ENCODE assay signal across 9 mouse cellular contexts in genomic region chr7:4103411-4103810, GRCm38 (mm10). TPM values are rescaled to one million over a fixed set of nuclear protein-coding genes. Genes with fewer than 3 reads are reported as not detected.
DNase-seq lines count a peak whose midpoint lies in the region; ATAC-seq lines count a peak whose summit lies in the region.
"Had no signal": no experiment of that assay in that cellular context is flagged by ENCODE, and none has a peak within 500 bp of the region (broad histone marks: within the 10 kb centered on the region; RNA-seq: fewer than 3 reads in every experiment).

No protein-coding gene starts in this region.

- no peak for DNase-seq in forebrain, embryonic 11.5 days (ENCODE audit: low spot score)
- DNase-seq in lung, postnatal 25 days (ENCODE audit: low spot score): peak; percentile 50
- no peak for DNase-seq in frontal cortex, postnatal 10 days (ENCODE audit: low spot score in 2 of 2)

- no peaks in the 10 kb centered on the region for H3K4me1 ChIP-seq in forebrain, embryonic 11.5 days (replicated peaks; ENCODE audit: control insufficient read depth, insufficient read depth, low read length)
- no peaks in the 10 kb centered on the region for H3K4me1 ChIP-seq in forebrain, embryonic 12.5 days
- no peaks in the 10 kb centered on the region for H3K4me1 ChIP-seq in midbrain, embryonic 13.5 days (replicated peaks)
- H3K4me1 ChIP-seq in midbrain, embryonic 15.5 days: no peaks in the 10 kb centered on the region
- H3K4me1 ChIP-seq in kidney, embryonic 14.5 days (ENCODE audit: control insufficient read depth, insufficient read depth, low read length): no peaks in the 10 kb centered on the region

- no peak overlapping the region for H3K4me3 ChIP-seq in forebrain, embryonic 11.5 days (ENCODE audit: low read depth, low read length)
- H3K4me3 ChIP-seq in forebrain, embryonic 12.5 days (replicated peaks): no peak overlapping the region
- no peak overlapping the region for H3K4me3 ChIP-seq in midbrain, embryonic 13.5 days (replicated peaks)
- H3K4me3 ChIP-seq in midbrain, embryonic 15.5 days: no peak overlapping the region
- no peak overlapping the region for H3K4me3 ChIP-seq in kidney, embryonic 14.5 days (ENCODE audit: low read length)
- H3K4me3 ChIP-seq: myocyte had no signal

- no peaks in the 10 kb centered on the region for H3K36me3 ChIP-seq in forebrain, embryonic 11.5 days (ENCODE audit: control insufficient read depth, insufficient read depth, low read length)
- H3K36me3 ChIP-seq in forebrain, embryonic 12.5 days (replicated peaks): no peaks in the 10 kb centered on the region
- H3K36me3 ChIP-seq in midbrain, embryonic 13.5 days: no peaks in the 10 kb centered on the region
- H3K36me3 ChIP-seq in midbrain, embryonic 15.5 days (replicated peaks): no peaks in the 10 kb centered on the region
- no peaks in the 10 kb centered on the region for H3K36me3 ChIP-seq in kidney, embryonic 14.5 days (ENCODE audit: control insufficient read depth, insufficient read depth, low read length)

- 19% methylated on average over 4 of the region's 4 CpGs for WGBS in forebrain, embryonic 11.5 days
- 15% methylated on average over 4 of the region's 4 CpGs for WGBS in forebrain, embryonic 12.5 days
- WGBS in midbrain, embryonic 13.5 days: 16% methylated on average over 4 of the region's 4 CpGs
- 19% methylated on average over 4 of the region's 4 CpGs for WGBS in midbrain, embryonic 15.5 days
- 15% methylated on average over 4 of the region's 4 CpGs for WGBS in kidney, embryonic 14.5 days

- H3K9me3 ChIP-seq in forebrain, embryonic 11.5 days (ENCODE audit: control insufficient read depth, low read length): no peaks in the 10 kb centered on the region
- no peaks in the 10 kb centered on the region for H3K9me3 ChIP-seq in forebrain, embryonic 12.5 days
- no peaks in the 10 kb centered on the region for H3K9me3 ChIP-seq in midbrain, embryonic 13.5 days
- no peaks in the 10 kb centered on the region for H3K9me3 ChIP-seq in midbrain, embryonic 15.5 days
- no peaks in the 10 kb centered on the region for H3K9me3 ChIP-seq in kidney, embryonic 14.5 days (ENCODE audit: control insufficient read depth, low read length)

- H3K4me2 ChIP-seq in forebrain, embryonic 11.5 days (ENCODE audit: low read depth, low read length, severe bottlenecking): no peak overlapping the region
- H3K4me2 ChIP-seq in forebrain, embryonic 12.5 days: no peak overlapping the region
- H3K4me2 ChIP-seq in midbrain, embryonic 13.5 days (replicated peaks): no peak overlapping the region
- no peak overlapping the region for H3K4me2 ChIP-seq in midbrain, embryonic 15.5 days
- H3K4me2 ChIP-seq in kidney, embryonic 14.5 days (replicated peaks; ENCODE audit: low read depth, low read length): no peak overlapping the region

- H3K27ac ChIP-seq in forebrain, embryonic 11.5 days (ENCODE audit: low read depth, low read length): no peak overlapping the region
- H3K27ac ChIP-seq in forebrain, embryonic 12.5 days: no peak overlapping the region
- H3K27ac ChIP-seq in midbrain, embryonic 13.5 days: no peak overlapping the region
- no peak overlapping the region for H3K27ac ChIP-seq in midbrain, embryonic 15.5 days
- no peak overlapping the region for H3K27ac ChIP-seq in kidney, embryonic 14.5 days (ENCODE audit: low read depth, low read length)

- no peaks in the 10 kb centered on the region for H3K27me3 ChIP-seq in forebrain, embryonic 11.5 days (ENCODE audit: control insufficient read depth, insufficient read depth, low read length)
- H3K27me3 ChIP-seq in forebrain, embryonic 12.5 days: no peaks in the 10 kb centered on the region
- H3K27me3 ChIP-seq in midbrain, embryonic 13.5 days: no peaks in the 10 kb centered on the region
- H3K27me3 ChIP-seq in midbrain, embryonic 15.5 days (replicated peaks): no peaks in the 10 kb centered on the region
- H3K27me3 ChIP-seq in kidney, embryonic 14.5 days (ENCODE audit: control insufficient read depth, insufficient read depth, low read length): no peaks in the 10 kb centered on the region

- no peak overlapping the region for H3K9ac ChIP-seq in forebrain, embryonic 11.5 days (ENCODE audit: low read length)
- H3K9ac ChIP-seq in forebrain, embryonic 12.5 days: no peak overlapping the region
- H3K9ac ChIP-seq in midbrain, embryonic 13.5 days (replicated peaks): no peak overlapping the region
- no peak overlapping the region for H3K9ac ChIP-seq in midbrain, embryonic 15.5 days
- no peak overlapping the region for H3K9ac ChIP-seq in kidney, embryonic 14.5 days (ENCODE audit: low read depth, low read length)

- 0 out of 2 replicates have a peak, but pooled peaks have one; percentile 39 for ATAC-seq in forebrain, embryonic 11.5 days (replicated peaks; ENCODE audit: low FRiP score)
- no peak for ATAC-seq in forebrain, embryonic 12.5 days (ENCODE audit: low FRiP score)
- peak; percentile 40; the same call in 1 of the 2 replicates for ATAC-seq in midbrain, embryonic 13.5 days
- ATAC-seq in midbrain, embryonic 15.5 days (replicated peaks): no peak
- peak; percentile 71; the same call in 1 of the 2 replicates for ATAC-seq in common myeloid progenitor, adult 5-6 weeks (replicated peaks; ENCODE audit: low read depth, poor library complexity, severe bottlenecking)
- no peak for ATAC-seq in kidney, embryonic 14.5 days (ENCODE audit: low FRiP score, low TSS enrichment)

RNA-seq across cellular contexts. Expression of gene Ttyh1, which starts 15.8 kb away (rescaled TPM):
- polyA plus RNA-seq in forebrain, embryonic 11.5 days (2014; fragmentation: Nextera tagmentation; extraction: Ambion mirVana): 87.3 and 96.0 TPM in 2 replicates
- 131 and 143 TPM in 2 replicates for polyA plus RNA-seq in forebrain, embryonic 12.5 days (2016; fragmentation: Nextera tagmentation; extraction: Ambion mirVana)
- 106 and 124 TPM in 2 replicates for polyA plus RNA-seq in midbrain, embryonic 13.5 days (2015; fragmentation: Nextera tagmentation; extraction: Ambion mirVana)
- polyA plus RNA-seq in midbrain, embryonic 15.5 days (2015; fragmentation: Nextera tagmentation; extraction: Ambion mirVana): 115 and 144 TPM in 2 replicates
- not detected in 2 replicates for total RNA-seq in common myeloid progenitor, adult 5-6 weeks (2017)
- polyA plus RNA-seq in kidney, embryonic 14.5 days (2014; fragmentation: Nextera tagmentation; extraction: Ambion mirVana): 1.2 and 1.5 TPM in 2 replicates

RNA-seq across cellular contexts. Expression of gene Leng8, which starts 33.4 kb away (rescaled TPM):
- 77.4 and 77.5 TPM in 2 replicates for polyA plus RNA-seq in forebrain, embryonic 11.5 days (2014; fragmentation: Nextera tagmentation; extraction: Ambion mirVana)
- polyA plus RNA-seq in forebrain, embryonic 12.5 days (2016; fragmentation: Nextera tagmentation; extraction: Ambion mirVana): 104 and 115 TPM in 2 replicates
- polyA plus RNA-seq in midbrain, embryonic 13.5 days (2015; fragmentation: Nextera tagmentation; extraction: Ambion mirVana): 84.4 and 97.1 TPM in 2 replicates
- 102 and 104 TPM in 2 replicates for polyA plus RNA-seq in midbrain, embryonic 15.5 days (2015; fragmentation: Nextera tagmentation; extraction: Ambion mirVana)
- total RNA-seq in common myeloid progenitor, adult 5-6 weeks (2017): 26.6 and 51.3 TPM in 2 replicates
- polyA plus RNA-seq in kidney, embryonic 14.5 days (2014; fragmentation: Nextera tagmentation; extraction: Ambion mirVana): 45.0 and 48.7 TPM in 2 replicates

RNA-seq across cellular contexts. Expression of gene Lair1, which starts 40.4 kb away (rescaled TPM):
- 1.2 and 1.4 TPM in 2 replicates for polyA plus RNA-seq in forebrain, embryonic 11.5 days (2014; fragmentation: Nextera tagmentation; extraction: Ambion mirVana)
- 1.9 and 2.4 TPM in 2 replicates for polyA plus RNA-seq in forebrain, embryonic 12.5 days (2016; fragmentation: Nextera tagmentation; extraction: Ambion mirVana)
- 1.8 and 2.2 TPM in 2 replicates for polyA plus RNA-seq in midbrain, embryonic 13.5 days (2015; fragmentation: Nextera tagmentation; extraction: Ambion mirVana)
- polyA plus RNA-seq in midbrain, embryonic 15.5 days (2015; fragmentation: Nextera tagmentation; extraction: Ambion mirVana): 1.7 and 1.9 TPM in 2 replicates
- 19.7 and 23.0 TPM in 2 replicates for total RNA-seq in common myeloid progenitor, adult 5-6 weeks (2017)
- polyA plus RNA-seq in kidney, embryonic 14.5 days (2014; fragmentation: Nextera tagmentation; extraction: Ambion mirVana): 0.63 and 1.4 TPM in 2 replicates
- polyA plus RNA-seq: myocyte had no signal

RNA-seq across cellular contexts. Expression of gene Leng9, which starts 46.8 kb away (rescaled TPM):
- 1.6 and 2.7 TPM in 2 replicates for polyA plus RNA-seq in forebrain, embryonic 11.5 days (2014; fragmentation: Nextera tagmentation; extraction: Ambion mirVana)
- polyA plus RNA-seq in forebrain, embryonic 12.5 days (2016; fragmentation: Nextera tagmentation; extraction: Ambion mirVana): 3.0 TPM in 2 replicates
- 4.0 and 4.4 TPM in 2 replicates for polyA plus RNA-seq in midbrain, embryonic 13.5 days (2015; fragmentation: Nextera tagmentation; extraction: Ambion mirVana)
- 5.2 and 6.0 TPM in 2 replicates for polyA plus RNA-seq in midbrain, embryonic 15.5 days (2015; fragmentation: Nextera tagmentation; extraction: Ambion mirVana)
- total RNA-seq in common myeloid progenitor, adult 5-6 weeks (2017): 1.3 and 1.5 TPM in 2 replicates
- 1.8 and 2.5 TPM in 2 replicates for polyA plus RNA-seq in kidney, embryonic 14.5 days (2014; fragmentation: Nextera tagmentation; extraction: Ambion mirVana)

Comparison
In these comparisons a context has a peak if more than half of its experiments do, and no peak if none do; other contexts are left out.
1. ATAC-seq: peak in forebrain, embryonic 11.5 days (single experiment), midbrain, embryonic 13.5 days (single experiment) and common myeloid progenitor, adult 5-6 weeks (single experiment); none in forebrain, embryonic 12.5 days (single experiment), midbrain, embryonic 15.5 days (single experiment) and kidney, embryonic 14.5 days (single experiment).
2. RNA of gene Ttyh1, which starts 15.8 kb away (polyA plus RNA-seq): 131 to 143 TPM in forebrain, embryonic 12.5 days, 106 to 124 TPM in midbrain, embryonic 13.5 days, 115 to 144 TPM in midbrain, embryonic 15.5 days and 87.3 to 96.0 TPM in forebrain, embryonic 11.5 days; 1.2 to 1.5 TPM in kidney, embryonic 14.5 days; every median in the first group is over 10 times any median in the second.